Mouse (Mus musculus): ENCODE measurements around the gene Erc1.

DNA sequence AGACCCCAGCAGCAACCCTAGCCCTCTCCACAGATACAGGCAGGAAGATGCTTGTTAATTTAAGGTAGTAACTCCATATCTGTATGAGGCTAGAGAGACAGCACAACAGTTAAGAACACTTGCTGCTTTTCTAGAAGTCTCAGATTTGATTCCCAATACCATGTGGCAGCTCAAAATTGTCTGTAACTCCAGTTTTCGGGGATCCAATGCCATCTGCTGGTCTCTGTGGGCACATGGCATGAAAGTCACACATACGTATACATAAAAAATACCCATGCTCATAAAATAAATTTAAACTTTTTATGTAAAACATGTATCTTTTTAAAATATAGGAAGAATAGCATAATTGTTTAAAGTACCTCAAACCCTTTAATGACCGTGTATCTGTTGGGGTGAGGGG lies 83.6 kb downstream of the Erc1 start:
- TF ChIP-seq CTCF (conservative IDR thresholded peaks at IDR 0.05; ENCODE audit: insufficient read depth, insufficient read length, low read depth, low read length) (no peak), POLR2A (IDR thresholded peaks at IDR 0.05; ENCODE audit: low read depth, low read length) (no peak)
